9 mouse cellular contexts compared by ENCODE assay signal in the genomic region with DNA sequence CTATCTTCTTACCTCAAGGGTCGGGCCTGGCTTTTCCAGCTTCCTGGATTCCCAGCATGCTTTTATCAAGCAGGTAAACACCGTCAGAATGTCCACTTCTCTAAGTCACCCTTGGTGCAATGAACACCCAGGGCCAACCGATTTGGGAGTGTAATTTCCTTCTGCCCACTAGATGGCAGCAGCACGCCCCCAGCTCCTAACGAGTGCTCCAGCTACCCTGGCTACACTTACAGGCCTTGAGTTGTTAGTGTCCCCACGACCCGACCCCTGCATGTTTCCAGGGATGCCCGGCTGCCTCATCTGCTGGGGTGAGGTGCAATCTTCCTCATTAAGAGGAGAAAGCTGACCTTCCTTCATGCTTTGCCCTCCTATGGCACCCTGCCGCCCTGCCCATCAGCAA. TPM values are rescaled to one million over a fixed set of nuclear protein-coding genes. Genes with fewer than 3 reads are reported as not detected.
DNase-seq lines count a peak whose midpoint lies in the region; ATAC-seq and TF ChIP-seq lines count a peak whose summit lies in the region.
"Had no signal": no experiment of that assay in that cellular context is flagged by ENCODE, and none has a peak within 500 bp of the region (broad histone marks: within the 10 kb centered on the region; RNA-seq: fewer than 3 reads in every experiment).

No protein-coding gene starts in this region.

- no peaks in the 10 kb centered on the region for H3K9me3 ChIP-seq in neural tube, embryonic 15.5 days (replicated peaks)
- H3K9me3 ChIP-seq in limb, embryonic 14.5 days (ENCODE audit: control insufficient read depth, low read length): no peaks in the 10 kb centered on the region
- H3K9me3 ChIP-seq: stomach, embryonic 15.5 days had no signal

- H3K36me3 ChIP-seq in neural tube, embryonic 15.5 days: no peaks in the 10 kb centered on the region
- H3K36me3 ChIP-seq in limb, embryonic 14.5 days (ENCODE audit: control insufficient read depth, insufficient read depth, low read length): peaks cover 6% of the 10 kb centered on the region; the same call in 1 of the 2 replicates
- H3K36me3 ChIP-seq: stomach, embryonic 15.5 days had no signal

- peaks cover 12% of the 10 kb centered on the region; the same call in 1 of the 2 replicates for H3K4me1 ChIP-seq in neural tube, embryonic 15.5 days
- peaks cover 8% of the 10 kb centered on the region; the same call in 1 of the 2 replicates for H3K4me1 ChIP-seq in limb, embryonic 14.5 days (ENCODE audit: control insufficient read depth, insufficient read depth, low read length)
- H3K4me1 ChIP-seq: stomach, embryonic 15.5 days had no signal

- WGBS in neural tube, embryonic 15.5 days: 19% methylated on average over 9 of the region's 9 CpGs
- WGBS in limb, embryonic 14.5 days: 17% methylated on average over 9 of the region's 9 CpGs

- no peak overlapping the region for H3K4me2 ChIP-seq in neural tube, embryonic 15.5 days
- no peak overlapping the region for H3K4me2 ChIP-seq in limb, embryonic 14.5 days (replicated peaks; ENCODE audit: low read depth, low read length, severe bottlenecking)
- H3K4me2 ChIP-seq: stomach, embryonic 15.5 days had no signal

- H3K27ac ChIP-seq in neural tube, embryonic 15.5 days (replicated peaks): no peak overlapping the region
- no peak overlapping the region for H3K27ac ChIP-seq in limb, embryonic 14.5 days (replicated peaks; ENCODE audit: low read depth, low read length)
- H3K27ac ChIP-seq: stomach, embryonic 15.5 days had no signal

- no peak overlapping the region for H3K9ac ChIP-seq in neural tube, embryonic 15.5 days (replicated peaks)
- H3K9ac ChIP-seq in limb, embryonic 14.5 days (ENCODE audit: low read depth, low read length, severe bottlenecking): no peak overlapping the region
- H3K9ac ChIP-seq: stomach, embryonic 15.5 days had no signal

- peak; percentile 71 for DNase-seq in neural tube, embryonic 10.5 days (ENCODE audit: extremely low spot score, low spot score)
- peak; percentile 71 for DNase-seq in MN1 (ENCODE audit: low spot score)
- peak; percentile 45 to 55 for DNase-seq in cerebellum, adult 18-20 months
- peak; percentile 59 for DNase-seq in limb, embryonic 14.5 days (ENCODE audit: low spot score)
- DNase-seq in naive thymus-derived CD4-positive, alpha-beta T cell, adult 2 months (ENCODE audit: low read depth): peak; percentile 76
- no peak for DNase-seq in gastrocnemius, adult 8-10 months (ENCODE audit: low spot score in 2 of 2)

- H3K4me3 ChIP-seq in neural tube, embryonic 15.5 days (replicated peaks): no peak overlapping the region
- no peak overlapping the region for H3K4me3 ChIP-seq in limb, embryonic 14.5 days (replicated peaks; ENCODE audit: low read length)
- H3K4me3 ChIP-seq: stomach, embryonic 15.5 days had no signal

- no peak for ATAC-seq in neural tube, embryonic 15.5 days (ENCODE audit: low FRiP score)
- peak; percentile 91 for ATAC-seq in granulocyte monocyte progenitor cell, adult 5-6 weeks (replicated peaks; ENCODE audit: poor library complexity, severe bottlenecking)
- no peak for ATAC-seq in limb, embryonic 14.5 days (ENCODE audit: low FRiP score, low read depth)

- no peak for TF ChIP-seq POLR2A in limb, embryonic 14.5 days (IDR thresholded peaks at IDR 0.05; ENCODE audit: borderline replicate concordance, extremely low read depth, insufficient read depth, insufficient read length)

- H3K27me3 ChIP-seq in neural tube, embryonic 15.5 days (replicated peaks): 0 out of 2 replicates have a peak, but pooled peaks cover 3% of the 10 kb centered on the region
- H3K27me3 ChIP-seq in limb, embryonic 14.5 days (ENCODE audit: control insufficient read depth, insufficient read depth, low read length): no peaks in the 10 kb centered on the region
- H3K27me3 ChIP-seq: stomach, embryonic 15.5 days had no signal

RNA-seq across cellular contexts. Expression of gene Zfp64, which starts 51.2 kb away (rescaled TPM):
- polyA plus RNA-seq in neural tube, embryonic 15.5 days (2015; fragmentation: Nextera tagmentation; extraction: Ambion mirVana): 24.1 and 28.4 TPM in 2 replicates
- 15.3 and 23.4 TPM in 2 replicates for total RNA-seq in granulocyte monocyte progenitor cell, adult 5-6 weeks (2014; fragmentation: Nextera tagmentation)
- 23.2 and 31.8 TPM in 2 replicates for total RNA-seq in granulocyte monocyte progenitor cell, adult 5-6 weeks (2017)
- polyA plus RNA-seq in limb, embryonic 14.5 days (2012; rRNA removed): 46.0 and 55.3 TPM in 2 replicates
- 49.5 and 50.6 TPM in 2 replicates for polyA plus RNA-seq in limb, embryonic 14.5 days (2014; fragmentation: Nextera tagmentation; extraction: Ambion mirVana)
- 10 to 100 TPM in 1 of 4 experiments, 1 to 10 TPM in 3; 6.8 to 10.1 (median 7.4) TPM for total RNA-seq in gastrocnemius, adult 8-10 months (2022)

Comparison
In these comparisons a context has a peak if more than half of its experiments do, and no peak if none do; other contexts are left out.
1. DNase-seq: peak in neural tube, embryonic 10.5 days (single experiment), MN1 (single experiment), cerebellum, adult 18-20 months (2 of 2), limb, embryonic 14.5 days (single experiment) and naive thymus-derived CD4-positive, alpha-beta T cell, adult 2 months (single experiment); none in gastrocnemius, adult 8-10 months (0 of 2).